Mouse (Mus musculus) midbrain, embryonic 10.5 days (tissue): ENCODE data around the gene Gm9803. TPM values are rescaled to one million over a fixed set of nuclear protein-coding genes. Genes with fewer than 3 reads are reported as not detected.
A peak's percentile ranks its signal among the peaks of the same experiment; 100 is the strongest.

Experiments
- DNase-seq: peaks from one replicate; pipeline ENCODE4 v3.0.0-alpha.2; 2017; ENCODE audit warnings: low spot score
- H3K27ac ChIP-seq: fragments of 300-500 bp; sonication (generic); replicated peaks from 2 replicates; pipeline ENCODE4 v1.5.1; 2016; ENCODE audit warnings: mild to moderate bottlenecking
- H3K27me3 ChIP-seq: fragments of 300-500 bp; sonication (generic); 2 replicates; pipeline ENCODE4 v1.6.1; 2016; ENCODE audit warnings: low read depth, mild to moderate bottlenecking; ENCODE audit not compliant: poor library complexity, severe bottlenecking
- H3K36me3 ChIP-seq: fragments of 300-500 bp; sonication (generic); 2 replicates; pipeline ENCODE4 v1.6.1; 2016; ENCODE audit warnings: mild to moderate bottlenecking, moderate library complexity
- H3K4me1 ChIP-seq: fragments of 300-500 bp; sonication (generic); 2 replicates; pipeline ENCODE4 v1.6.1; 2016
- H3K4me3 ChIP-seq: fragments of 300-500 bp; sonication (generic); 2 replicates; pipeline ENCODE4 v1.5.1; 2016; ENCODE audit warnings: mild to moderate bottlenecking, moderate library complexity
- H3K9me3 ChIP-seq: fragments of 300-500 bp; sonication (generic); replicated peaks from 2 replicates; pipeline ENCODE4 v1.6.1; 2016; ENCODE audit warnings: mild to moderate bottlenecking
- WGBS: fragments of 180-500 bp; shearing (Covaris S2); methylation state at CpG from one replicate; pipeline ENCODE4 v1.1.7; 2016; 5-methylcytosine and 5-hydroxymethylcytosine counted together
- polyA plus RNA-seq: library from polyadenylated mRNA; unstranded; fragments of >200 nt; fragmentation: Nextera tagmentation; extraction: Ambion mirVana; gene quantifications from 2 replicates; pipeline ENCODE4 v1.2.1, GENCODE M21; 2016

Gene Gm9803
- polyA plus RNA-seq, 1 experiment from 2014 or later, result 13.9 TPM

DNA sequence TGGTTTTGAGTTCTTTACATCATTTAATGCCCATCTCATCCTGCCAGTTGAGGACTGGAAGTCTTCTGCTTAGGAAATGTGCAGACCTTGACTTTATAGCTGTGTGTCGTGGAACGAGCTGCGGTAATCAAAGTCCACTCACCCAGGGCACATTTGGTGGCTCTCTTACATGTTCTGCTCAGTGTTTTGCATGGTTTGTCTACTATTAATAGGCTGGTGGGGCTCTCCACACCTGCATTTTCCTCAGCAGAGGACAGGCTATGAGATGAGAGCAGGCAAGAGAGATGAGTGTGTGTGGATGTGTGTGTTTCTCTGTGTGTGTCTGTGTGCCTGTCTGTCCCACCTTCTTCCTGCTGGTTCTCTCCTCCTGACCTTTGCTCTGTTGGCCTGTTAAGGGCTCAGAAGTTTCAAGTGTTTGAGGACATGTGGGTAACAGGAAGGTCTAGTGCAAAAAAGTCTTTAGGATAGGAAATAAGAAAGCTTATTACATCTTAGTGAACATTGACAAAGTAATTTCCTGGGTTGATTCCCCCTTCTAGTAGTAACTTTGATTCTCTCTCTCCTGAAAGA is 36.4 kb upstream of the Gm9803 start:
- H3K27ac ChIP-seq, result no peak overlapping the region
- peaks cover 14% of the 10 kb centered on the region; the same call in 1 of the 2 replicates for H3K36me3 ChIP-seq
- H3K4me1 ChIP-seq, result peaks cover 40% of the 10 kb centered on the region
- WGBS, result 96% methylated on average over 3 of the region's 3 CpGs
- no peak for DNase-seq
- H3K9me3 ChIP-seq, result no peaks in the 10 kb centered on the region
- H3K27me3 ChIP-seq, result no peaks in the 10 kb centered on the region
- no peak overlapping the region for H3K4me3 ChIP-seq

DNA sequence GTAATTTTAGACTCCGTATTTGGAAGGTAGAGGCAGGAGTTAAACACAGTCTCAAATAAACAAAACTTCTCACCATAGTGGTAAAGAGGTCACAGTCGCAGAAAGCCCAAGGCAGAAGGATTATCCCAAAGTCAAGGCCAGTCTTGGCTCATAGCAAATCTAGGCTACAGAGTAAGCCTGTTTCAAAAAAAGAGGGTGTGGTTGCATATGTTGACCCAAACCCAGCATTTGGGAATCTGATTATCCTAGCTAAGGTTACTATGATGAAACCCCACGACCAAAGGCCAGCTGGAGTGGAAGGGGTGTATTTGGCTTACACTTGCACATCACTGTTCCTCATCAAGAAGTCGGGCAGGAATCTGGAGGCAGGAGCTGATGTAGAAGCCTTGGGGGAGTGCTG is 35.6 kb upstream of the Gm9803 start:
- H3K36me3 ChIP-seq, result peaks cover 19% of the 10 kb centered on the region

DNA sequence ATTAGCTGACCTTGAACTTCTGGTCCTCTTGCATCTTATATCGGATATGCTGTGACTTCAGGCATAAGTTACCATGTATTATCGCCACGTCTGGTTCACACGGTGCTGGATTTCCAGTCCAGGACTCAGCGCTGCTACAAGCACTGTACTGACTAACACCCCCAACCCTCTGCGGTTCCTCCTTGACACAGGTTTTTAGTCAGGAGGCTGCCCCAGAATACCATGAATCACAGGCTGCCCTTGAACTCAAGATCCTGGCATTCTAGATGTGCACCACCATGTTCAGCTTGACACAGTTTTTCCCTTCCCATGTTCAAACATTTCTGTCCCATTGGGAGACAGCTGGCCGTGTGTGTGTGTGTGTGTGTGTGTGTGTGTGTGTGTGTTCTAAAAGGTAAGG is 34.7 kb upstream of the Gm9803 start:
- H3K36me3 ChIP-seq, result peaks cover 26% of the 10 kb centered on the region
- H3K27me3 ChIP-seq, result no peaks in the 10 kb centered on the region
- WGBS, result 87% methylated on average over 7 of the region's 7 CpGs
- no peak for DNase-seq
- H3K4me1 ChIP-seq, result peaks cover 28% of the 10 kb centered on the region
- H3K27ac ChIP-seq, result no peak overlapping the region
- no peaks in the 10 kb centered on the region for H3K9me3 ChIP-seq
- H3K4me3 ChIP-seq, result no peak overlapping the region

More for the DNA sequence above, 35.6 kb upstream of the Gm9803 start:
- Histone ChIP-seq H3K27me3 (no peaks in the 10 kb centered on the region), H3K27ac (no peak overlapping the region), H3K4me1 (peaks cover 33% of the 10 kb centered on the region), H3K9me3 (no peaks in the 10 kb centered on the region), H3K4me3 (no peak overlapping the region)
- DNase-seq, result no peak
- WGBS, result 85% methylated on average over 4 of the region's 4 CpGs

GRCm38 (mm10) chr10:43489550-43489949 is 34.3 kb upstream of the Gm9803 start:
- DNase-seq, result no peak
- H3K4me1 ChIP-seq, result peaks cover 28% of the 10 kb centered on the region
- H3K4me3 ChIP-seq, result no peak overlapping the region
- H3K27me3 ChIP-seq, result no peaks in the 10 kb centered on the region
- no peak overlapping the region for H3K27ac ChIP-seq
- WGBS, result 65% methylated on average over 6 of the region's 6 CpGs
- H3K9me3 ChIP-seq, result no peaks in the 10 kb centered on the region
- peaks cover 27% of the 10 kb centered on the region for H3K36me3 ChIP-seq

GRCm38 (mm10) chr10:43490034-43490433 is 33.9 kb upstream of the Gm9803 start:
- DNase-seq, result no peak
- H3K4me1 ChIP-seq, result peaks cover 28% of the 10 kb centered on the region
- no peaks in the 10 kb centered on the region for H3K27me3 ChIP-seq
- no peaks in the 10 kb centered on the region for H3K9me3 ChIP-seq
- no peak overlapping the region; the same call in 1 of the 2 replicates for H3K27ac ChIP-seq
- WGBS, result 77% methylated on average over 8 of the region's 8 CpGs
- H3K4me3 ChIP-seq, result no peak overlapping the region
- peaks cover 32% of the 10 kb centered on the region for H3K36me3 ChIP-seq

DNA sequence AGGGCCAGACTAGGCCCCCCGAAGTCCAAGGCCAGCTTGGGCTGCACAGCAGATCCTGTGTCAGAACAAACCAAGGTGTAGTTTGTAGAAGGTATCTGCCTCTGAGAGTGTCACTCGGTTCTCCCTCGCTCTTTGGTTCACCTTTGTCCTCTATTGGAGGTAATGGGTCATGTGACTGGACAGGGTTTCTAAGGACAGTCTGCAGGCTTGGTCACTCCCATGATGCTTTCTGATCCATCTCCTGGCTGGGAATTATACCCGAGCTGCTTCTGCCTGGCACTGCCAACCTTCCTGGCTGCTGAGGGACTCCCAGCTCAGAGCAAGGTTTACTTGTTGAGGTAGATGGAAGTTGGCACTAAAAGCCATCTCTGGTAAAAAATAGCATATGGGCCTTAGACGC is 33.0 kb upstream of the Gm9803 start:
- Histone ChIP-seq H3K4me3 (no peak overlapping the region), H3K27me3 (no peaks in the 10 kb centered on the region), H3K9me3 (no peaks in the 10 kb centered on the region), H3K27ac (no peak overlapping the region), H3K4me1 (peaks cover 28% of the 10 kb centered on the region), H3K36me3 (peaks cover 39% of the 10 kb centered on the region)
- no peak for DNase-seq
- 93% methylated on average over 5 of the region's 5 CpGs for WGBS

DNA sequence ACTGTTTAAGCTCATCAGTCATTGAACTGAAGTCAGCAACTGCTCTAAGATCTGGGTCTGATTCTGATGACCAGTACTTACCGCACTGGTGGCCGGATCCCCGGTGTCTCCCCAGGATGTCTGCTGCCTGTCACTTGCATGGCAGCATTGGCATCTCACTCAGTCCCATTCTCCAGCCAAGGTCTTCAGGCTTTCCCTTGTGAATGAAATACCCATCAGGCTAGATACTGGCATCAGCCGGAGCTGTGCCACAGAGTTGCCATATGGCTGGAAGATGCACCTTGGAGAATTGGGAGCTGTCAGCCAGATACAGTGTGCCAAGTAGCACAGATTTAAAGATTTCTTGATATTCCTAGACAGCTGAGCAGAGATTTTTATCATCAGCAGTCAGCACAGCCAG is 21.3 kb upstream of the Gm9803 start:
- no peak for DNase-seq
- H3K4me1 ChIP-seq, result no peaks in the 10 kb centered on the region
- peaks cover 92% of the 10 kb centered on the region for H3K36me3 ChIP-seq
- H3K9me3 ChIP-seq, result no peaks in the 10 kb centered on the region
- no peak overlapping the region for H3K27ac ChIP-seq
- WGBS, result 95% methylated on average over 4 of the region's 4 CpGs
- no peak overlapping the region for H3K4me3 ChIP-seq
- no peaks in the 10 kb centered on the region for H3K27me3 ChIP-seq

DNA sequence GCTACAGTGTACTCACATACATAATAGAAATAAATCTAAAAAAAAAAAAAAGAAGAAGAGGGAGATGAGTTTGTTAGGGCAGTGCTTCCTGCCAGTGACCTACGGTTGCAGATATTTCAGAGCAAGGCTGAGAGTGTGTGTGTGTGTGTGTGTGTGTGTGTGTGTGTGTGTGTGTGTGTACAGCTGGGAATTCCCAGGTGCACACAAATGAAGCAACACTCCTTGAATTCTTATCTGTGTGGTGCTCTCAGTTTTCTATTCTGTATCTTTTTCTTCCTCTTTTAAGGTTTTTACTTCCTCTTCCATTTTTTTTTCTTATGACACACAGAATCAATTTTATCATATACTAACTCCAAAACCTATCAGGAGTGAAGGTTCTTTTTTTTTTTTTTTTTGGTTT is 19.6 kb upstream of the Gm9803 start:
- Histone ChIP-seq H3K4me1 (no peaks in the 10 kb centered on the region), H3K9me3 (no peaks in the 10 kb centered on the region), H3K4me3 (no peak overlapping the region), H3K27me3 (no peaks in the 10 kb centered on the region), H3K27ac (no peak overlapping the region), H3K36me3 (peaks cover 86% of the 10 kb centered on the region)
- no peak for DNase-seq
- WGBS, result 82% methylated on average over 1 of the region's 1 CpGs

DNA sequence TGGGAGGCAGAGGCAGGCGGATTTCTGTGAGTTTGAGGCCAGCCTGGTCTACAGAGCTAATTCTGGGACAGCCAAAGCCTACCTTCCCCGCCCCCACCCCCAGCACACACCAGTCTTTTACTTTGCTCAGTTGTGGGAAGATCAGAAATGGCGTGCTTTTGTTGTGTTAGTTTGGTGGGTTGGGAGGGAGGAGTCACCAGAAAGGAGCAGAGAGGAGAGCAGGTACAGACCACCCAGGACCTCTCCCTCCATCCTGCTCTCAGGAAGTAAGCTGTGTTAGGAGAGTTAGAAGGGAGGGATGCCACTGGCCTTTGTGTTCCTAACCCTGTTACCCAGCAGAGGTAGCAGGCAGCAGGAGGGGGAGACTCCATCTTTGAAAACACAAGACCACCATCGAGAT is 16.8 kb upstream of the Gm9803 start:
- H3K9me3 ChIP-seq, result no peaks in the 10 kb centered on the region
- H3K27ac ChIP-seq, result no peak overlapping the region
- DNase-seq, result no peak
- H3K36me3 ChIP-seq, result peaks cover 86% of the 10 kb centered on the region
- H3K4me3 ChIP-seq, result no peak overlapping the region
- H3K27me3 ChIP-seq, result no peaks in the 10 kb centered on the region
- WGBS, result 74% methylated on average over 4 of the region's 4 CpGs
- no peaks in the 10 kb centered on the region for H3K4me1 ChIP-seq

GRCm38 (mm10) chr10:43509228-43509627 is 14.7 kb upstream of the Gm9803 start:
- no peaks in the 10 kb centered on the region for H3K9me3 ChIP-seq
- 94% methylated on average over 7 of the region's 7 CpGs for WGBS
- no peaks in the 10 kb centered on the region for H3K27me3 ChIP-seq
- no peak overlapping the region for H3K27ac ChIP-seq
- DNase-seq, result no peak
- peaks cover 84% of the 10 kb centered on the region for H3K36me3 ChIP-seq
- H3K4me3 ChIP-seq, result no peak overlapping the region
- H3K4me1 ChIP-seq, result no peaks in the 10 kb centered on the region

DNA sequence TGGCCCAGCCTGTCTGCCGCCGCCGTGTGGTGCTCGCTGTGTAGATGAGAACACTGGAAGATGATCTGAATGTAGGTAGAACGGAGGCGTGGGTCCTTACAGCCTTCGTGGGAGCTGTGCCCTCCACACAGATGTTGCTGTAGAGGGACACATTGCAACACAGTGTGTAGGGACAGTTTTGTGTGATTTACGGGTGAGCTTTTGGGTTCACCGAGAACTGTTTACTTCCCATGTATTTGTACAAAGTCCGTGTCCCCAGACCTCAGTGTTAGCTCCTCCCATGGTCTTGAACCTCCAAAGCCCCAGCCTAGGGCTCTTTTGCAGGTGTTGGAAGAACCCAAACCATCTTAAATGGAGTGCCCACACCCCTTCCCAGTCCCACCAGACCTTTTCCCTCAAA is 10.9 kb upstream of the Gm9803 start:
- no peaks in the 10 kb centered on the region for H3K4me1 ChIP-seq
- no peaks in the 10 kb centered on the region for H3K27me3 ChIP-seq
- DNase-seq, result no peak
- WGBS, result 96% methylated on average over 10 of the region's 10 CpGs
- H3K36me3 ChIP-seq, result peaks cover 72% of the 10 kb centered on the region
- H3K27ac ChIP-seq, result no peak overlapping the region
- H3K4me3 ChIP-seq, result no peak overlapping the region
- no peaks in the 10 kb centered on the region for H3K9me3 ChIP-seq

GRCm38 (mm10) chr10:43516992-43517660 is 6.8 kb upstream of the Gm9803 start:
- Histone ChIP-seq H3K27ac (peak overlapping the region; percentile 52), H3K4me1 (no peaks in the 10 kb centered on the region), H3K36me3 (peaks cover 37% of the 10 kb centered on the region), H3K4me3 (no peak overlapping the region), H3K9me3 (no peaks in the 10 kb centered on the region), H3K27me3 (no peaks in the 10 kb centered on the region)
- no peak for DNase-seq
- WGBS, result 75% methylated on average over 6 of the region's 6 CpGs

GRCm38 (mm10) chr10:43517836-43518235 is 6.0 kb upstream of the Gm9803 start:
- 76% methylated on average over 4 of the region's 4 CpGs for WGBS
- Histone ChIP-seq H3K27ac (no peak overlapping the region), H3K4me1 (no peaks in the 10 kb centered on the region)

More at GRCm38 (mm10) chr10:43517836-43518235, 6.0 kb upstream of the Gm9803 start:
- no peaks in the 10 kb centered on the region for H3K27me3 ChIP-seq
- no peak for DNase-seq
- peaks cover 31% of the 10 kb centered on the region for H3K36me3 ChIP-seq
- no peak overlapping the region for H3K4me3 ChIP-seq
- H3K9me3 ChIP-seq, result no peaks in the 10 kb centered on the region
